Mouse (Mus musculus): Measurements from ENCODE around the gene Sec14l3. TPM values are rescaled to one million over a fixed set of nuclear protein-coding genes. Genes with fewer than 3 reads are reported as not detected.

Gene Sec14l3
- total RNA-seq, 2 experiments from 2014 or later = not detected

DNA sequence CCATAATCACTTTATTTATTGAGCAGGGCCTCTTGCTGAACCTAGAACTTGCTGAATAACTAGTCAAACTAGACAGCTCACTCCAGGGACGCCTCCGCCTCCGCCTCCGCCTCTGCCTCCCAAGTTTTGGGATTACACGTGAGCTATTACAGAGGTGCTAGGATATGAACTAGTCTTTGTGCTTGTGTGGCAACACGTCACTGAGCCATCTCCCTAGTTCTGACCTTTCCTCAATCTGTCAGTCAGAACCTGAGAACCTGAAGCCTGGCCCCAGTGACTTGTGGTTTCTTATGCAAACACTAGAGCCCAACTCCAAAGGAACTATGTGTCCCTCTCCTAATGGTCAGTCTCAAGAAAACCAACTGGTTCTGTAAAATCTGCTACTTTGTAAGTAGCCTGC, 28.7 kb upstream of the Sec14l3 start:
- DNase-seq = no peak
- no peak for TF ChIP-seq CTCF (IDR thresholded peaks at IDR 0.05)
- H3K4me3 ChIP-seq = no peak overlapping the region
- intact Hi-C loops (cut with DNase I) = no loop called here
- no peak overlapping the region for H3K27ac ChIP-seq

DNA sequence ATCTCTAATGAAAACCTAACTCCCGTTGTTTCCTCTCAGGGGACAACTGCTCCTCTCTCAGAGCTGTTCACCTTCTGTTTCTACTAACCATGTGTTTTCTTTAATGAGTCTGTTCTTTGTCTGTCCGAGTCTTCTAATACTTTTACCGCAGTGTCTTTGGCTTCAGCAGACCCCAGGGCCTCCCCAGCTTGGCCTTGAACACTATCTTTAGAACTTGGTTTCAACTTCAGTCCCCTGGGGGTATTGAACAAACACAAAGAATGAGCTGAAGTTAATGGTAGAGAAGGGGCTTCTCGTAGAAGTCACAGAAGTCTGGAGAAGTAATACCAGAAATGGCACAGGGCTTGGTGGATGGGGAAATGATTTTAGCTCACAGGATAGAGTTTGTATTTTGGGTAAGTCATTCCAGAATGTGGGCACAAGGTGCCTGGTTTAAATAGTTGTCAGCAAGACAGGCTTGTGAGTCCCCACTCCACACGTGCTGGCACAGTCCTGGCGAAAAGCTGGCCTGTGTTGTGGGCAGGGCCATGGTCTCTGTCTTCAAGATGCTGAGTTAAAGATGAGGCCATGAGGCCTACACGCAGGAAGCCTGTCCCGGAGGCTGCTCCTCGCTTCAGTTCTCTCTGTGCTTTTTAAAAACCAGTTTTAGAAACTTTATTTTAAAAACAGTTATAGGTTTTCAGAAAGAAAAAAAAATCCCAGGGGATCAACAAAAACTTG, 28.1 kb upstream of the Sec14l3 start:
- TF ChIP-seq CTCF (IDR thresholded peaks at IDR 0.05) = no peak
- H3K27ac ChIP-seq = no peak overlapping the region
- intact Hi-C loops (cut with DNase I) = no loop called here
- no peak overlapping the region for H3K4me3 ChIP-seq
- no peak for DNase-seq

DNA sequence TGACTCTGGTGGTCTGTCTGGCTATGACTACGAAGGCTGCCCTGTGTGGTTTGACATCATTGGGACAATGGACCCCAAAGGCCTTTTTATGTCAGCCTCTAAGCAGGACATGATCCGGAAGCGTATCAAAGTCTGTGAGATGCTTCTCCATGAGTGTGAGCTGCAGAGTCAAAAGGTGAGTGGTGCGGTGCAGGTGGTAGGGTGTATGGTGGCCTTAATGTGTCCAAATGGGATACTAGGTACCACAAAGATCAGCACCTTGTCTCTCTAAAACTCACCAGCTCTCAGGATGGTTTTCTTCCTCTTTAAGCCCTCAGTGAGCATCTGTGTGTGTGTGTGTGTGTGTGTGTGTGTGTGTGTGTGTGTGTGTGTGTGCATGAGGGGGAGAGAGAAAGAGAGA, 24.7 kb upstream of the Sec14l3 start:
- H3K27ac ChIP-seq = no peak overlapping the region
- DNase-seq = no peak
- no peak overlapping the region for H3K4me3 ChIP-seq
- intact Hi-C loops (cut with DNase I) = no loop called here
- no peak for TF ChIP-seq CTCF (IDR thresholded peaks at IDR 0.05)

DNA sequence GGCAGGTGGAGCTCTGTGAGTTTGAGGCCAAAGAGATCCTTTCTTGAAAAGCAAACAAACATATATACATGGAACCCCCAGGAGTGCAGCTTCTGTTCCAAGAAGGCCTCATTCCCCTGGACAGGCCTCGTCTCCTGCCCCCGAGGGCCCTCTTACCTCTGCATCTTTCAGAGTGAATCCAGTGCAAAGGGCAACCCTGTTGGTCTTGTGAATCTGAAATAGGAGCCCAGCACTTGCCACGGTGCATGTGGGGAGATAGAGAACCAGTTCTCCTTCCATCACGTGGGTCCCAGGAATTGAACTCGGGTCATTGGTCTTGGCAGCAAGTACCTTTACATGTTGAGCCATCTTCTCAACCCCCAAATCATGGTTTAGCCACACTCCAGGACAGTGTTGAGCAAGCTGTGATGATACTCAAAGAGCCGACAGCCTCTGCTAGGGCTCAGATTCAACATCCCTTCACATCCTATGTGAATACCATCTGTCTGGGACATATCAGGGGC, 23.5 kb upstream of the Sec14l3 start:
- no peak for TF ChIP-seq CTCF (IDR thresholded peaks at IDR 0.05)
- DNase-seq = no peak
- no peak overlapping the region for H3K4me3 ChIP-seq
- no peak overlapping the region for H3K27ac ChIP-seq
- intact Hi-C loops (cut with DNase I) = no loop called here

DNA sequence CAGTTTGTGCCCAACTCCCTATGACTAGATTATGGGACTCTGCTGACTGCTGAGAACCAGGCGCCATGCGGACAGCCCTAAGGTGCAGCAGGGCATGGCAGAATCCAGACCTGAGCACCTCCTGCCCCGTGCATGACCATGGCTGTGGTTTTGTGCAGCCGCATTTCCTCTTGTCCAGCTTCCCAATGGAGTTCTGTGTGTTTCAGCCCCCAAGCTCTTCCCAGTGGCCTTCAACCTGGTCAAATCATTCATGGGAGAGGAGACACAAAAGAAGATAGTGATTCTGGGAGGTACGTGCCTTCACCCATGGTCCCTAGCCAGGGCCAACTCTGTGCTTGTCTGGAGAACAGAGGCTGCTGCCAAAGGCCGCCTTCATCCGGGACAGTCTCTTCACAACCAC, 21.6 kb upstream of the Sec14l3 start:
- DNase-seq = no peak
- no peak overlapping the region for H3K27ac ChIP-seq
- intact Hi-C loops (cut with DNase I) = no loop called here
- TF ChIP-seq CTCF (IDR thresholded peaks at IDR 0.05) = no peak
- H3K4me3 ChIP-seq = no peak overlapping the region

DNA sequence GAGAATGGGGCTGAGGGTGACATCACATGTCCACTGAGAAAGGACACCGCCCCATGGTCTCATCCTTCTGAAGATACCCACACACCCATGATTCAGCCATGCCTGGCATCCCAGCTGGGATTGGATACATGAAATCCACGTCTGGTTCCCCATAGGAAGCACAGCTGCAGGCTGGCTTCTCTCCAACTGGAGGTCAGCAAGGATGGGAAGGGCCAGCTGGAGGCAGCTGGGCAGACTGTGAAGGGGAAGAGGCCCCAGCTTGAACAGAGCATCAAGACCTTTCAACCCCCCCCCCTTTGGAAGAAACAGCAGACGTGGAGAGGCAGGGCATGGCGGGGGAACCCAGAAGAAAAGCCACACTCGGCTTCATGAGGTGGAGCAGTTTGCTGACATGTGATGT, 18.1 kb upstream of the Sec14l3 start:
- no peak overlapping the region for H3K4me3 ChIP-seq
- intact Hi-C loops (cut with DNase I) = no loop called here
- TF ChIP-seq CTCF (IDR thresholded peaks at IDR 0.05) = no peak
- H3K27ac ChIP-seq = no peak overlapping the region
- no peak for DNase-seq

DNA sequence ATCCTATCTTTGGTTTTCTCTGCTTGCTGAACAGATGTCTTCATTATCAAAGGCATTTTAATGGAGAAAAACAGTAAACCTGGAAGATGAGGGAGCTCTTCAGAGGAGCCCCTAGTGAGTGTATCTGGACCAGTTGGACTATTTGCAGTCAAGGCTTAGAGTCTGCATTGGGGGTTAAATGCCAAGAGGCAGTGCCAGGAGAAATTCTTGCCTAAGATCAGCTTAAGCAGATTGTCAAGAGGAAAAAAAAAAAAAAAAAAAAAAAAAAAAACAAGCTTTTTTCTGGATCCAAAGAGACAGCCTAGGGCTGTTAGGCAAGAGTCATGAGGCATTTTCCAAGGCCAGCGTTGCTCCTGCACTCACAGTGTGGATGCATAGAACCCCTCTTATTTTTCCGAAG, 16.9 kb upstream of the Sec14l3 start:
- no peak overlapping the region for H3K4me3 ChIP-seq
- intact Hi-C loops (cut with DNase I) = no loop called here
- no peak overlapping the region for H3K27ac ChIP-seq
- no peak for TF ChIP-seq CTCF (IDR thresholded peaks at IDR 0.05)
- DNase-seq = no peak

DNA sequence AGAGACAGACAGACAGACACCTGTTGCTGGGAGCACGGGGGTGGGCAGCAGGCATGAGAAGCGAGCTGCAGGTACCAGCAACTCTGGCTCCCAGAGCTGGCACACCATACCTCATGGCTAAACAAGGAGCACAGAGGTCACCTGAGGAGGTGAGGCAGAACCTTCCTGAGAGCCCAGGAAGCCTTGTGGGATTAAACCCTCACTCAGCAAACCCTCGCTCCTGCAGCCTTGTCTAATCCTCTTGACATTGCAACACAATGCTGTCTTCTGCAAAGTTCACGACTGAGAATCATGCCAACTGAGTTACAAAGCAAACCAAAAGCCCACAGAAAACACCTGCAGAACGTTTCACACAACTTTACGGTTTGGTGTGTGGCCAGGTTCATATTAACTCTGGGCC, 16.2 kb upstream of the Sec14l3 start:
- no peak overlapping the region for H3K27ac ChIP-seq
- TF ChIP-seq CTCF (IDR thresholded peaks at IDR 0.05) = no peak
- intact Hi-C loops (cut with DNase I) = no loop called here
- H3K4me3 ChIP-seq = no peak overlapping the region
- DNase-seq = no peak

DNA sequence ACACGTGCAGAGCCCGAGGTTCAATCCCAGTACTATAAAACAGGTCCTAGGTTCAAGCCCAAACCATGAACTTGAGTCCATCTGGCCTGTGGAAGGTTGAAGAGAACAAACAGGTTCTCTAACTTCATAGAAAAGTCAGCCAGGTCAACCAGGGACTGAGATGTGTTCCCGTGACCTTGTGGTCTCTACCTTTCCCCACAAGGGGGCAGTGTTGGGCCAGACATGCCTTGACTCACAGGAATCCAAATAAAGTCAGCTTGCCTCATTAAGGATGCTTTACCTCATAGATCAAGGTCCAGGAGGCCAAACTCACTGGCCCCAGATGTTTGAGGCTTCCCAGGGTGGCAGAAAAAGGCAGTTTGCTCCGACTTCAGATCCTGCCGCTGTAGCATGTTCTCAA, 11.1 kb upstream of the Sec14l3 start:
- intact Hi-C loops (cut with DNase I) = no loop called here
- no peak overlapping the region for H3K4me3 ChIP-seq
- TF ChIP-seq CTCF (IDR thresholded peaks at IDR 0.05) = peak; percentile 91
- peak; percentile 67 for DNase-seq
- H3K27ac ChIP-seq = no peak overlapping the region

DNA sequence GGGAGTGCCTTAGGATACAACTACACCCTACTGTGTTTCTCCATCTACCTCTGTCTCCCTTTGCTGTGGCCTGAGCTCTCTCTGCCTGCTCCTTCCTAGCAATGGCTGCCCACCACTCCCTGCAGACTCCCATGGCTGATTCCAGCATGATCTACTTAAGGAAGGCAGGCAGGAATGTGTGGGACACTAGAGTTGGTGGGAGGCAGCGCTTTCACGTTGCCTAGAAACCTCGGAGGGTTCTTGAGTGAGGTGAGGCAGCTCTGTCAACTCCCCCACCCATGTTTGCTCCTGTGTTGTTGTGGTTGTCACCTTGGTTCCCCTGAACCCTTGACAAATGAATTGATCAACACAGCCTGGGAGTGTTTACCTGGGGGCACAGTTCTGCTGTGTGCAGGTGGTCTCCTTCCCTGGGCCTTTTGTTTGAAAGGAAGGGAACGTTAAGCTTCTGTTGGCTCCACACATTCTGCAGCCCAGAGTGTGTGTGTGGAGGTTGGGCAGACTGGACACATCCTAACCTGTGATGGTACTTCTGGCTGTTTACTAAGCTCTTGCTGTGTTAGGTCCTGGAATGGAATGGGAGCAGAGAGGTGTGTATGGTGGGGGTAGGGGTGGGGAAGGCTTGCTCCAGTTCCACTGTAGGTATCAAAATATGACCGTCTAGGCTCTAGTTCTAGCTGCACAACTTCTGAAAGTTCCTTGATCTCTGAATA, 3.6 kb upstream of the Sec14l3 start:
- Histone ChIP-seq H3K27ac (no peak overlapping the region), H3K4me3 (no peak overlapping the region)
- DNase-seq = no peak
- intact Hi-C loops (cut with DNase I) = no loop called here
- TF ChIP-seq CTCF (IDR thresholded peaks at IDR 0.05) = no peak

DNA sequence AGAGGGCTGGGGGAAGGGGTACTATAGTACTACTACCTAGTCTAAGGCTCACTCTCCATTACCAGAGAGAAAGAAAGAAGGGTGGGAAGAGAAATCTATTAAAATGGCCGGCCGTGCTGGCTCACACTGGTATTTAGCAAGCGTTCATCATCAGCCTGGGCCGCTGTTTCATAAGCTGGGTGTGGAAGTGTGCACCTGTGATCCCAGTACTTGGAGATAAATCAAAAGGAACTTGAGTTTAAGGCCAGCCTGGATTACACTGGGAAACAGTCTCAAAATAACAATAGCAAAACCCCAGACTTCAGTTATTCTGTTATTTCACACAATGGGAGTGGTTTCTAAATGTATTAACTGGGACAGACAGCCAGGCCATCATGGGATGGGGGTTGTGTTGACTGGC, 2.1 kb upstream of the Sec14l3 start:
- intact Hi-C loops (cut with DNase I) = no loop called here
- H3K4me3 ChIP-seq = no peak overlapping the region
- no peak for DNase-seq
- H3K27ac ChIP-seq = no peak overlapping the region
- no peak for TF ChIP-seq CTCF (IDR thresholded peaks at IDR 0.05)

DNA sequence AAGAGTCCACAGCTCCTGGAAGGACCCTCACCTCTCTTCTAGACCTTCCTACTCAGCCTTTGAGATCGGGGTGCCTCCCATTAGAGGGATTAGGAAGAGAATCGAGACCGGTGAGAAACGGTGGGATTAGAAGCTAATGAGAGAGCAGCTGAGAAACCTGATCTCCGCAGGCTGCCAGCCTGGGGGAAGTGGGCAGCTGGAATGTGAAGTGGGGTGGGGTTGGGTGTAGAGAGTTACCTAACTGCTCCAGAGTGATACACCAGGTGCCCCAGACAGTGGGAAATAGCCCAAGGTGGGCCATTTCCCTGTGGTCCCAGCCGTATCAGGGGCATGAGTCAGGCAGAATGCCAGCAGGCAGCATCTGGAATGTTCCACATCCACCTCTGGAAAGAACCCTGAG, 1.7 kb upstream of the Sec14l3 start:
- no peak for TF ChIP-seq CTCF (IDR thresholded peaks at IDR 0.05)
- H3K27ac ChIP-seq = no peak overlapping the region
- H3K4me3 ChIP-seq = no peak overlapping the region
- no peak for DNase-seq
- intact Hi-C loops (cut with DNase I) = no loop called here

DNA sequence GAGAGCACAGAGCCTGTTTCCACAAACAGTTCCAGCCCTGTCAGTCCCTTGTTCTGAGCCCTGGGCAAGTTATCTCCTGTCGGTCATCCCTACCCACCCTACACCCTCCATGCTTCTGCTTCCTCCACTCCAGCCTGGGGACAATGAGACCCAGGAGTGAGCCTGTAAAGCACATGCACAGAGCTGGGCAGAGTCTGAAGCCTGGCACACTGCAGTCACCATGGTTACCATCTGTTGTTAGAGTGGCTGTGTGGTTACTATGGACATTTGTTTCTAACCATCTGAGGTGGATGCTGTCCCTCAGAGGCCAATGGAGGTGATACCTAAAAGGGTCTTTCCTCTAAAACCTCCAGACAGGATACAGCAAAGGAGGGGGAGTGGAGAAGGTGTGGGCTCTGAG, 5.0 kb downstream of the Sec14l3 start:
- TF ChIP-seq CTCF (IDR thresholded peaks at IDR 0.05) = no peak
- no peak overlapping the region for H3K27ac ChIP-seq
- H3K4me3 ChIP-seq = no peak overlapping the region
- intact Hi-C loops (cut with DNase I) = no loop called here
- no peak for DNase-seq

DNA sequence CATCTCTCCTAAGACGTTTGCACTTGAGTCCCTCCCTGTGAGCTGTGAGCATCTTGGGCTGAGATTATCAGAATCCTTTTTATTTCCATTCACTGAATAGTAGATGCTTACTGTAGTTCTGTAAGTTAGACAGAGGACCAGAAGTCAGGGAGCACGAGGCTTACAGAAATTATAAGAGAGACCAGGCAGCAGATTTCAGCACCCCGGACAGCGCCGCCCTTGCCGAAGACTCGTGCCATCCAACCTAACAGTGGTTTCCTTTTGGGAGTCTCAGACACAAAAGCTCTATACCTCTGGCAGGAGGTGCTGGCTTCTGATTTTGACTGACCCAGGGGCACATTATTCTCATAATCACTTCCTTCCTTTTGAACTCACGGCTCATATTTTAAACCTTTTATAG, 12.0 kb downstream of the Sec14l3 start:
- Histone ChIP-seq H3K27ac (no peak overlapping the region), H3K4me3 (no peak overlapping the region)
- peak; percentile 34 for DNase-seq
- no peak for TF ChIP-seq CTCF (IDR thresholded peaks at IDR 0.05)
- intact Hi-C loops (cut with DNase I) = no loop called here

All from gastrocnemius, adult 2 months (tissue).